Mouse (Mus musculus) intestine, postnatal 0 days (tissue): ENCODE results near the gene BC030867. TPM values are rescaled to one million over a fixed set of nuclear protein-coding genes. Genes with fewer than 3 reads are reported as not detected.

Experiments used
- ATAC-seq: fragments of 200-750 bp; cut with Nextera tagmentation; 2 replicates; pipeline ENCODE4 v1.8.0; 2017; ENCODE audit warnings: mild to moderate bottlenecking, moderate TSS enrichment, moderate library complexity
- H3K27ac ChIP-seq: fragments of 300-500 bp; sonication (generic); 2 replicates; pipeline ENCODE4 v1.5.1; 2014; ENCODE audit warnings: mild to moderate bottlenecking, low read depth, low read length, moderate library complexity
- H3K27me3 ChIP-seq: fragments of 300-500 bp; sonication (generic); replicated peaks from 2 replicates; pipeline ENCODE4 v1.6.1; 2014; ENCODE audit warnings: low read length, mixed read lengths; ENCODE audit not compliant: control insufficient read depth, insufficient read depth
- H3K36me3 ChIP-seq: fragments of 300-500 bp; sonication (generic); 2 replicates; pipeline ENCODE4 v1.6.1; 2014; ENCODE audit warnings: mild to moderate bottlenecking, moderate library complexity; ENCODE audit not compliant: control insufficient read depth, insufficient read depth
- H3K4me1 ChIP-seq: fragments of 300-500 bp; sonication (generic); replicated peaks from 2 replicates; pipeline ENCODE4 v1.6.1; 2014; ENCODE audit warnings: antibody characterized with exemption, low read length, mixed read lengths; ENCODE audit not compliant: control insufficient read depth, insufficient read depth
- H3K4me2 ChIP-seq: fragments of 300-500 bp; sonication (generic); replicated peaks from 2 replicates; pipeline ENCODE4 v1.6.1; 2014; ENCODE audit warnings: low read depth, mild to moderate bottlenecking, moderate library complexity
- H3K4me3 ChIP-seq: fragments of 300-500 bp; sonication (generic); 2 replicates; pipeline ENCODE4 v1.5.1; 2014; ENCODE audit warnings: low read depth, low read length
- H3K9ac ChIP-seq: fragments of 300-500 bp; sonication (generic); 2 replicates; pipeline ENCODE4 v1.6.1; 2014; ENCODE audit warnings: mild to moderate bottlenecking, low read depth, low read length
- H3K9me3 ChIP-seq: fragments of 300-500 bp; sonication (generic); 2 replicates; pipeline ENCODE4 v1.6.1; 2016; ENCODE audit warnings: mixed run types; ENCODE audit not compliant: control insufficient read depth
- CTCF ChIP-seq: sonication (generic); IDR thresholded peaks from 2 replicates; pipeline ENCODE4 v1.5.1; 2016; ENCODE audit warnings: low read depth, mild to moderate bottlenecking, control low read depth, antibody characterized with exemption, moderate library complexity
- WGBS: fragments of 180-500 bp; shearing (Covaris S2); extraction: QIAGEN DNeasy Blood & Tissue Kit; methylation state at CpG from one replicate; pipeline ENCODE4 v1.1.7; 2014; 5-methylcytosine and 5-hydroxymethylcytosine counted together
- polyA plus RNA-seq: library from polyadenylated mRNA; unstranded; fragments of >200 nt; fragmentation: Nextera tagmentation; extraction: Ambion mirVana; gene quantifications from 2 replicates; pipeline ENCODE4 v1.2.1, GENCODE M21; 2015

BC030867 gene
- polyA plus RNA-seq, 1 experiment from 2014 or later: 3.4 TPM

DNA sequence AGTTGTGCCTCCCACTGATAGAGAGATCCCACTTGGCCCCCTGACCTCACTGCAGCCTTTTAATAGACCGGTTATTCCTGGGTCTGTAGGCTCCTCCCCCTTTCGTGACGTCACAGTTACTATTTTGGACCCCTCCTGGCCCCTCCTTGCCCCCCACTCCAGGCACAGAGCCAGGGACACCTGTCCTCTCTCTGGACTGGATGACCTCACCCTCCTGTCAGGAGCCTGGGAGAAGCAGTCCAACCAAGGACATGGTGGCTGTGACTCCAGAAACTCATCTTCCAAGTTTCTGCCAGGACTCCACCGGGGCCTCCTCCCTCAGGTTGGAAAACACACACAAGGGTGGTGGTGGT, 28.7 kb upstream of the BC030867 start:
- Histone ChIP-seq H3K9ac (no peak overlapping the region), H3K27me3 (no peaks in the 10 kb centered on the region), H3K9me3 (no peaks in the 10 kb centered on the region), H3K4me1 (peaks cover 36% of the 10 kb centered on the region), H3K36me3 (peaks cover 2% of the 10 kb centered on the region; the same call in 1 of the 2 replicates), H3K27ac (0 out of 2 replicates have a peak overlapping the region, but pooled peaks have one; percentile 75), H3K4me3 (no peak overlapping the region), H3K4me2 (no peak overlapping the region)
- ATAC-seq: no peak
- TF ChIP-seq CTCF: no peak
- WGBS: 45% methylated on average over 4 of the region's 4 CpGs

GRCm38 (mm10) chr11:102220451-102220850, 28.2 kb upstream of the BC030867 start:
- no peak for ATAC-seq
- peaks cover 36% of the 10 kb centered on the region for H3K4me1 ChIP-seq
- no peak for TF ChIP-seq CTCF

GRCm38 (mm10) chr11:102221243-102221953, 27.3 kb upstream of the BC030867 start:
- Histone ChIP-seq H3K4me2 (no peak overlapping the region), H3K27ac (no peak overlapping the region), H3K4me3 (no peak overlapping the region), H3K27me3 (no peaks in the 10 kb centered on the region), H3K36me3 (peaks cover 7% of the 10 kb centered on the region; the same call in 1 of the 2 replicates), H3K9me3 (no peaks in the 10 kb centered on the region), H3K4me1 (peaks cover 29% of the 10 kb centered on the region), H3K9ac (no peak overlapping the region)
- no peak for ATAC-seq
- no peak for TF ChIP-seq CTCF
- 82% methylated on average over 8 of the region's 8 CpGs for WGBS

More at GRCm38 (mm10) chr11:102220451-102220850, 28.2 kb upstream of the BC030867 start:
- no peak overlapping the region for H3K9ac ChIP-seq
- WGBS: 50% methylated on average over 6 of the region's 6 CpGs
- H3K9me3 ChIP-seq: no peaks in the 10 kb centered on the region
- H3K4me2 ChIP-seq: no peak overlapping the region
- no peaks in the 10 kb centered on the region for H3K27me3 ChIP-seq
- H3K4me3 ChIP-seq: no peak overlapping the region
- H3K36me3 ChIP-seq: peaks cover 5% of the 10 kb centered on the region; the same call in 1 of the 2 replicates
- no peak overlapping the region; the same call in 1 of the 2 replicates for H3K27ac ChIP-seq

- Histone ChIP-seq H3K4me3 (no peak overlapping the region), H3K4me1 (peaks cover 29% of the 10 kb centered on the region), H3K27ac (no peak overlapping the region), H3K27me3 (no peaks in the 10 kb centered on the region), H3K9me3 (no peaks in the 10 kb centered on the region), H3K9ac (no peak overlapping the region), H3K4me2 (no peak overlapping the region), H3K36me3 (peaks cover 7% of the 10 kb centered on the region; the same call in 1 of the 2 replicates)
- ATAC-seq: no peak
- 63% methylated on average over 8 of the region's 8 CpGs for WGBS
- no peak for TF ChIP-seq CTCF
These were observed 26.7 kb upstream of the BC030867 start for GRCm38 (mm10) chr11:102221954-102222351.

GRCm38 (mm10) chr11:102223166-102223565, 25.5 kb upstream of the BC030867 start:
- TF ChIP-seq CTCF: peak; percentile 78
- WGBS: 48% methylated on average over 6 of the region's 6 CpGs
- Histone ChIP-seq H3K36me3 (peaks cover 7% of the 10 kb centered on the region; the same call in 1 of the 2 replicates), H3K9me3 (no peaks in the 10 kb centered on the region), H3K27me3 (no peaks in the 10 kb centered on the region), H3K9ac (no peak overlapping the region), H3K27ac (no peak overlapping the region), H3K4me1 (peaks cover 24% of the 10 kb centered on the region), H3K4me3 (no peak overlapping the region), H3K4me2 (no peak overlapping the region)
- ATAC-seq: no peak

DNA sequence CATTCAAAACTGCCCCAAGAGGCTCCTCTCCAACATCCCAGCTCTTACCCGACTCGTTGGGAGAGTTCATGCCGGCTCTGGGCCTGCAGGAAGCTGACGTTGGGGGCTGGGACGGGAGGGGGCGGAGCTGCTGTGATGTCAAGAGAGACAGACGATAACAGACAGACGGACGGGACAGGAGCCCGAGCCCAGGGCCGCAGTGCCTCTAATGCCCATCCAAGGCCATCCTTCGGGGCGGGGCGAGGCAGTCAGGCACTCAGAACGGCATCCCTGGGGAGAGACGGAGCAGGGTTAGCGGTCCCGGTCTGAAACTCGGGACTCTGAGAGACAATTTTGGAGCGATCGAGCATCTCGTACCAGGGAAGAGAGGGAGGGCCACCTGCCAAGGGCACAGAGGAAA, 24.0 kb upstream of the BC030867 start:
- Histone ChIP-seq H3K27ac (no peak overlapping the region), H3K9ac (no peak overlapping the region), H3K36me3 (peaks cover 7% of the 10 kb centered on the region; the same call in 1 of the 2 replicates), H3K4me2 (peak overlapping the region; percentile 30), H3K4me1 (peaks cover 11% of the 10 kb centered on the region), H3K9me3 (no peaks in the 10 kb centered on the region), H3K4me3 (no peak overlapping the region), H3K27me3 (no peaks in the 10 kb centered on the region)
- 19% methylated on average over 22 of the region's 22 CpGs for WGBS
- no peak for ATAC-seq
- no peak for TF ChIP-seq CTCF
